Mouse (Mus musculus) brain, embryonic 18.5 days (tissue): ENCODE measurements around the gene Slc41a3.
"Not testable (repeated sequence)": the region's sequence is repeated elsewhere in the genome, so short reads cannot be mapped to it uniquely, and the experiment has no call there.

Source experiments
- DNase-seq: peaks from one replicate; pipeline ENCODE4 v3.0.0-alpha.2; 2012; ENCODE audit warnings: low read depth, low spot score

The Slc41a3 gene

GRCm38 (mm10) chr6:90624184-90624583, 19.7 kb downstream of the Slc41a3 start:
- no peak for DNase-seq

DNA sequence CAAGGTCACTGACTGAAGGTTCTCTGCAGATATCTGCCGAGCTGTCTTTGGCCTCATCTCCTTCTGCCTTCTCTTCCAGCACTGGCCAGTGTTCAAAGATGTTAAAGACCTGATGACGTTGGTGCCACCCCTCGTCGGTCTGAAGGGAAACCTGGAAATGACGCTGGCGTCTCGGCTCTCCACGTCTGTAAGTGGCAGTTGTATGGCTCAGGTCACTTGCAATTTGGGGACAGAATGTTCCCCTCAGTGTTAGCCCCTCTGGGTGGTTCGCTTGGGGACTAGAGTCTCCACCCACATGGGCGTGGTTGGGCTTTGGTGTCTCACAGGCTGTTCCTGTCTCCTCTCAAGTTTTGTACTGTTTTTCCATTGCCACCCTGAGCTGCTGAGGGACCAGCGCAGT, 20.2 kb downstream of the Slc41a3 start:
- no peak for DNase-seq

DNA sequence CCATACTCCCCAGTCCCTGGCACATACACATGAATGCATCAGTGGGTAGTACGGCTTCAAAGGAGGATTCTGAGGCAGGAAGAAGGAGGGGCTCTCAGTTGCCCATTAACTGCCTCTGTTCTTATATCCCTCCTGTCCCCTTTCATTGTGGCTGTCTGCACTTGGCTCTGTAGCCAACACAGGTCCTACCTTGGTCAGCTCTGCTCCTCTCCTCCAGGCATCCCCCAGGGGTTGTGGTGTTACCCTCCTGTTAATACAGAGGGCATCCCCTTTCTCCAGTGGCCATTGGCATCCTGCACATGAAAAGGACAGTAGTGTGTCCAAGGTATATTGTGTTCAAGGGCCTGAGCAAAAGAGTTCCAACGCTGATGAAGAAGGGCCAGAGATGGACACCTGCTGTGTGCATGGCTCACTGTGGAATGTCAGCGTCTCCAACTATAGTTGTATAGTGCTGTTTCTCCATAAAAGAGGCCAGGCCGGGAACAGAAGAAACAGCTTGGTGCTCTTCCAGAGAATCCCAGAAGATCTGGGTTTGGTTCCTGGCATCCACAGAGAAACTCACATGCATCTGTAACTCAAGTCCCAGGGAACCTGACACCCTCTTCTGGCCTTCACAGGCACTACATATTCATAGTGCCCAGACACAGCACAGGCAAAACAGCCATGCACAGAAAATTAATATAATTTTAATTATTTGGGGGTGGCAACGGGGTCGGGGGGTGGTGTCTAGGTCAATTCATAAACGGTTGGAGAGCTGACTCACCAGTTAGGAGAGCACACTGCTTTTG, 20.9 kb downstream of the Slc41a3 start:
- no peak for DNase-seq

DNA sequence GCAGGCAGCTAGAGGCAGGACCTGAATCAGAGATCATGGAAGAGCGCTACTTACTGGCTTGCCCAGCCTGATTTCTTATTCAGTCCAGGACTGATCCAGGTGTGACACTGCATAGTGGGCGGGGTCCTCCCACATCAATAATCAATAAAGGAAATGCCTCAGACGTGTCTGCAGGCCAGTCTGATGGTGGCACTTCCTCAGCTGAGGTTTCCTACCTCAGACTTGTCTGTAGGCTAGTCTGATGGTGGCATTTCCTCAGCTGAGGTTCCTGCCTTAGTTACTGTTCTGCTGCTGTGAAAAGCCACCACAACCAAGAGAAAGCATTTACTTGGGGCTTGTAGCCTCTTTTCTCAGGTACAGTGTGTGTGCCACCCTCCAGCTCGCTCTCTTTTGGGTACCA, 23.0 kb downstream of the Slc41a3 start:
- DNase-seq: no peak

DNA sequence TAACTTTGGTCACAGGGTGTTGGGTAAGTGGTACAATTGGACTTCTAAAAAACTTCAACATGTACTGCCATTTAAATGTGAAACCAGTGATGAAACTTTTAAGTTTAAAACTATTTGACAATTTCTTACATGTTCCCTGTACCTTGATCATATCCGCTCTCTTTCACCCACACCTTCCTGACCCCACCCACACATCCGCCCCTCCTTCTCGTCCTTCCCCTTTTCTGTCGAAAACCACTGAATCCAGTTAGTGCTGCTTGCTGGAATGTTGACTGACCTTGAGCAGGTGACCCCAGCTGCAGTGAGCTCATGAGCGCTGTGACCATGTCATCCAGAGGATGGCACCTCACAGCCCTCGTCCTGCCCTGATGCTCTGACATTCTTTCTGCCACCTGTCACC, 25.0 kb downstream of the Slc41a3 start:
- no peak for DNase-seq

DNA sequence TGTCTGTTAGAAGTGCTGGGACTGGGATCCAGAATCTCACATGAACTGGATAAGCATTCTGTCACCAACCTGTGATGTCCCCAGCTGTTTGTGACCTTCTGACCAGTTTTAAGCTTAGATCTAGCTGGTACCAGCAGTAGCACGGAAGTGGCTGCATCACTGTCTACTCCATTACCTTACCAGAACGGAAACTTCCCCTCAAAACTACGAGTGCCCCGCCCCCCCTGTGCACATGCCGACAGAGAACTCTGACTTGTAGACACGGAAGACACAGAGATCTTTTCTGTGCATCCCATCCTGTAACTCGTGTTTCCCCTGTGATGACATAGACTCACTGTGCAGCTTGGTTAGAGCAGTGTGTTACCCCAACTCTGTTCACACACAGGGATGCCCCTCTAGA, 25.9 kb downstream of the Slc41a3 start:
- no peak for DNase-seq

DNA sequence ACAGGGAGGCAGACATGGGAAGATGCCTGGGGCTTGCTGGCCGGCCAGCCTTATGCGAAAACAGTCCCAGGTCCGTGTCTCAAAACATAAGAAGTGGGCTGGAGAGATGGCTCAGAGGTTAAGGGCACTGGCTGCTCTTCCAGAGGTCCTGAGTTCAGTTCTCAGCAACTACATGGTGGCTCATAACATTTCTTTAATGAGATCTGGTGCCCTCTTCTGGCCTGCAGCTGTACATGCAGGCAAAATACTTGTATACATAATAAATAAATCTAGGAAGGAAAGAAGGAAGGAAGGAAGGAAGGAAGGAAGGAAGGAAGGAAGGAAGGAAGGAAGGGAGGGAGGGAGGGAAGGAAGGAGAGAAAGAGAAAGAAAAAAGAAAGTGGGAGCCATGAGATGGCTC, 28.0 kb downstream of the Slc41a3 start:
- not testable (repeated sequence) for DNase-seq

DNA sequence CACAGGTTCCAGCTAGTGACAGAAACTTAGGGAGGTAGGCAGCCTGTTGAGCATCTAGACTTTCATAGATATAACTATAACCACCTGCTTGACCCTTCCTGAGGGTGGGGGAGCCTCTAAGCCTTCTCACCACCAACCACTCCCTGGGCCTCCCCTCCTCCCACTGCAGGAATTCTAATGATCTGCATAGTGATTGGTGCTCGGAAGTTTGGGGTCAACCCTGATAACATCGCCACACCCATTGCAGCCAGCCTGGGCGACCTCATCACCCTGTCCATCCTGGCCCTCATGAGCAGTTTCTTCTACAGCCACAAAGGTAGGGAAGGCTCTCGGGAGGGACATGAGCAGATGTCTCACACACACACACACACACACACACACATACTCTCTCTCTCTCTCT, 30.6 kb downstream of the Slc41a3 start:
- no peak for DNase-seq

DNA sequence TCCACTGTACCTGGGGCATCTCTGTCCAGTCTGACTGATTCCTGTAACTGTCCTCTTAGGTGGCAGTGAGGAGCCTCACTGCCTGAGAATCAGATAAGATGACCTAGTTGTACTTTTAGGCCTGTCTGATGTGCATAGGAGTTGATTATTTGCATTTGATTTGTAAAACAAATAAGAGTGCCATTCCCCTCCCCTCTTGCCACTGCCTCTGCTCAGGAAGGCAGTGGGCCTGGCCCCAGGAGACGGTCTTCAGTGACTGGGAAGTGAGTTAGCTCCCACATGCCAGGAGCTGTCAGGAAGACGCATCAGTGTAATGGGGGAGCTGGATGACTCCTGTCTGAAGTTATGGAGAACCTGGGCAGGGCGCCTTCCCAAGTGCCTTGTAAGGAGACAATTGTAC, 31.1 kb downstream of the Slc41a3 start:
- DNase-seq: no peak

DNA sequence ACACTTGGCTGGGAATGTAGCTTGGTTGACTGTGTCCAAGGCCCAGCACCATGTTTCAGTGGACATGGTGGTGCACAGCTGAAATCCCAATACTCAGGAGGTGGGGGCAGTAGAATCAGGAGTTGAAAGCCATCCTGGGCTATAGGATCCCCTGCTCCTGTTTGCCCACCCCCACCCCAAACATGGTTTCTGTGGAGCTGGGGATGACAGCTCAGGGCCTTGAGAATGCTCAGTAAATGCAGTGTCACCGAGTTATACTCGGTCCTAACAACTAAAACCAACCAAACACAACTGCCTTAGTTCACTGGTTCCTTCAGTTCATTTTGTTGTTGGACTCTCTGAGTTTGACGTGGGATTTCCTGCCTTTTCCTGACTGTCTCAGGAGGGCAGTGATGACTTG, 38.5 kb downstream of the Slc41a3 start:
- no peak for DNase-seq

DNA sequence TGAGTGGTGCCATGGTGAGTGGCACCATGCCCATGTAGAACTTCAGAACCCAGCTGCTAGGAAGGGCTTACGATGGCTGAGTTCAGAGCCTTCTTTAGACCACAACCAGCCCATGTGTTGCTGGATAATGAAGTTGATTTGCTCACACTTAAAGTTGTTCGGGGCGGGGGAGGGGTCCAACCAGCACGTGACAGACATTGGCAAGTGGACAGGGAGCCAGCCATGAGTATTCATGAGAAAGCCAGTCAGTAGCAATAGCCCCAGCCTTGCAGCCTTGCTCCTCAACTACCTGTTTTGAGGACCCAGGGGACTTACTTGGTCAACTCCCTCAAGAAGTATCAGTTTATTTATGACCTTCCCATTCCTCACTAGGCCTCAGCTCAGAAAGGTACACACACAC, 40.4 kb downstream of the Slc41a3 start:
- DNase-seq: no peak

DNA sequence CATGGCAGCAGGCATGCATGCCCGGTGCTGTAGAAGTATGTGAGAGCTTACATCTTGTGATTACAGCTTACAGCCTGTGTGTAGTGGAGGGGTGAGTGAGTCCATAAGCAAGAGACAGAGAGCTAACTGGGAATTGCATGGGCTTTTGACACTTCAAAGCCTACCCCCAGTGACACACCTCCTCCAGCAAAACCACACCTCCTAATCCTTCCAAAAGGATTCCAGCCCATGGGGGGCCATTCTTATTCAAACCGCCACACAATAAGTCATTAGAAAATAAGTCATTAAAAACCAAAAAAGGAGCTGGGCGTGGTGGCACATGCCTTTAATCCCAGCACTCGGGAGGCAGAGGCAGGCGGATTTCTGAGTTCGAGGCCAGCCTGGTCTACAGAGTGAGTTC, 43.9 kb downstream of the Slc41a3 start:
- DNase-seq: no peak

GRCm38 (mm10) chr6:90649279-90649678, 44.8 kb downstream of the Slc41a3 start:
- DNase-seq: no peak

DNA sequence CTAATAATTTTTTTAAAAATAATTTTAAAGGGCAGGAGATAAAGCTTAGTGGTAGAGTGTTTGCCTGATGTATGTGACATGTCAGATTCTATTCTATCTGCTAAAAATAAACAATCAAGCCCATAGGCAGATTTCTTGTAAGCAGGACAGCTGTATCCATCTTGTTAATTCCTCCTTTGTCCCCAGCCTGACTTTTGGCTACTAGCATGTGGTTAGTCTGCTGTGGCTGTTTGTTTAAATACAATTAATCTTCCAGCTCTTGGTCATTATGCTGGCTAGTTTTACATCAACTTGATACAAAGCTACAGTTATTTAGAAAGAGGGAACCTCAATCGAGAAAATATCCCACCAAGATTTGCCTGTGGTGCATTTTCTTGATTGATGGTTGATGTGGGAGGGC, 46.1 kb downstream of the Slc41a3 start:
- DNase-seq: no peak

DNA sequence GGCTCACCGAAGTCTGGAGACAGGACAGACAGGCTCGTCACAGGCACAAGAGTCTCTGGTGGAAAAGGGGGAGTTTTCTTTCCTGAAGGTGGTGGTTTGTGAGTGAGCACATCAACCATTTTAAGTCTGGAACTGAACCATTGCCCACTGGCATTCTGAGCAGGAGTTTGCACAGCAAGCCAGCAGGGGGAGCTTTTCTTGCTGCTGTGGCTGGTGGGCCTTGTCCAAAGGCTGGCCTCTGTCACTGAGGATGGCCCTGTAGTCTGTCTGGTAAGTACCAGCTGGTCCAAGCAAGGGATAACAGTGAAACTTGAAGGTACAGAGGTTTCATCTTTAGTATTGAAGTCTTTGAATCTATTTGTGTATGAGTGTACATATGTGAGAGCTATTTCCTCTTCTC, 49.2 kb downstream of the Slc41a3 start:
- no peak for DNase-seq

DNA sequence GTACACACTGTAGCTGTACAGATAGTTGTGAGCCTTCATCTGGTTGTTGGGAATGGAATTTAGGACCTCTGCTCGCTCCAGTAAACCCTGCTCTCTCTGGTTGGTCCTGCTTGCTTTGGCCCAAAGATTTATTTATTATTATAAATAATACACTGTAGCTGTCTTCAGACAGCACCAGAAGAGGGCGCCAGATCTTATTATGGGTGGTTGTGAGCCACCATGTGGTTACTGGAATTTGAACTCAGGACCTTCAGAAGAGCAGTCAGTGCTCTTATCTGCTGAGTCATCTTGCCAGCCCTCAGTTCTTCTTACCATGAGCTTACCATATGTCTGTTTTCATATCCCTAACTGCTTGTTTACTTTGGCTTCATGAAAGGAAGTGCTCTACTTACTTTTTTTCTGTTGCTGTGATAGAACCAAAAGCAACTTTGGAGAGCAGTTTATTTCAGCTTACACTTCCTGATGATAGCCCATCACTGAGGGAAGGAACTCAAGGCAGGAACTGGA, 51.9 kb downstream of the Slc41a3 start:
- DNase-seq: not testable (repeated sequence)

DNA sequence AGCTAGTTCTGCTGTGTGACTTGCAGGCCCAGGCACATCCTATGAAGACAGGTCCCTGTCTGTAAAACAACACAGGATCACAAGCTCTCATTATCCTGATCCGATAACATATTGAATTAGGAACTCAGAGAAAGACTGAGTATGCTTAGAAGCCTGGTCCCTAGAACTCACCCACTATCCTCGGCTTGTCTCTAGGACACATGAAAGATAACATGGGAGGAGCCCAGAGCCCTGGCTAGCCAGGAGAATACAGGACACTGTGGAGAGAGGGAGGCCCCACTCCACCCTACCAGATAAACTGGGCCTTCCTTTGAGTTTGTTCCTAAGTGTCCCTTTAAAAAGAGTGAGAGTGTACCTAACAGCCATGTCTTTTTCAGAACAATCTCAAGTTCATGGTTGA, 55.4 kb downstream of the Slc41a3 start:
- DNase-seq: no peak

GRCm38 (mm10) chr6:90660398-90661028, 56.0 kb downstream of the Slc41a3 start:
- no peak for DNase-seq

DNA sequence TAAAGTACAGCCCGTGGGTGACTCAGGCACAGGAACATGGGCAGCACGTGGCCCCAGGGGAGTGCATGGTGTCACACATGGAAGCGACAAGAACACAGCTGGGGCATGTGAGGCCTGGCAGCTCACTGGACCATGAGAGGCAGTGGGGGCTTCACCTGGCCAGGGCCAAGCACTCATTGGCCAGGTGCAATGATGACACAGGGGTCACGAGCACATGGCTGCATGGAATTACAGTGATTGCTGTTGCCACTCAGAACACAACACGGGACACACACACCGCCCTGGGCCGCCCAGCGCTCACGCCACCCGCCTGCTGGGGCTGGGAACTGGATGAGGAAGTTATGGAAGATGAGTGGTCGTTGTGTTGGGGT, 56.5 kb downstream of the Slc41a3 start:
- DNase-seq: no peak

- DNase-seq: no peak
These were observed 57.6 kb downstream of the Slc41a3 start for GRCm38 (mm10) chr6:90662148-90662547.

GRCm38 (mm10) chr6:90663736-90664135, 59.2 kb downstream of the Slc41a3 start:
- no peak for DNase-seq

DNA sequence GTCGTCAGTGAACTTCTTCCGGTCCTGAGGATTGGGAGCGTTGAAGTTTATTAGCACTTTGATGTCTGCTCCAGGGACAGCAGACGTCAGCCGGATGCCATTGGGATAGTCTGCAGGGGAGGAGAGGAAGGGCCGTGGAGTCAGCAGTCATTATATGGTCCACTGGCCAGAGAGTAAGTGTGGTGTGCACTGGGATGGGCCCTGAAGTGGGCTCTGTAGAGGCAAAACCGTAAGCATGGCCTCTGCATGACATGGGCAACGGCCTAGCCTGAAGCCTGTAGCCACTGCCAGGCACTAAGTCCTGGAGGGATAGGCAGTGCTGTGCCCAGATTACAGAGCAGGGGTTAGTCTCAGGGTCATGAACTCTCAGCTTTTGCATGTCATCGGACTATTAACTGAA, 64.2 kb downstream of the Slc41a3 start:
- no peak for DNase-seq

DNA sequence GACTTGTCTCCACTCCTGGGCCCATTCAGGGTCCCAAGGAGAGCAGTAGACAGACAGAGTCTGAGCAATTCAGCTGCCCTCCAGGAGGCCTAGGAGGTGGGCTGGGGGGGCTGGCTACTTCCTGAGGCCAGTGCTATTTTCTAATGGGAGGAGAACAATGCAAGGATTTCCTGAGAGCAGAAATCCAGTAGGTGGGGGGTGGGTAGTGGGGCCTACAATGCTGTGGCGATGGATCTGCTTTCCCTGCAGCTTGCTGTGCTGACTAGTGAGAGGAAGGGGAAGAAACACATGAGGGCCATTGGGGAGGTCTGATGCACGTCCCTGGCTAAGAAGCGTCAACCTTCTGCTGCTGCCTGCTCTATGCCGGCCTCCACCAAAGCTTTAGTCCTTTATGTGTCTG, 74.2 kb downstream of the Slc41a3 start:
- no peak for DNase-seq
